Comparison of ENCODE assay signal across 14 mouse cellular contexts in the genomic region with DNA sequence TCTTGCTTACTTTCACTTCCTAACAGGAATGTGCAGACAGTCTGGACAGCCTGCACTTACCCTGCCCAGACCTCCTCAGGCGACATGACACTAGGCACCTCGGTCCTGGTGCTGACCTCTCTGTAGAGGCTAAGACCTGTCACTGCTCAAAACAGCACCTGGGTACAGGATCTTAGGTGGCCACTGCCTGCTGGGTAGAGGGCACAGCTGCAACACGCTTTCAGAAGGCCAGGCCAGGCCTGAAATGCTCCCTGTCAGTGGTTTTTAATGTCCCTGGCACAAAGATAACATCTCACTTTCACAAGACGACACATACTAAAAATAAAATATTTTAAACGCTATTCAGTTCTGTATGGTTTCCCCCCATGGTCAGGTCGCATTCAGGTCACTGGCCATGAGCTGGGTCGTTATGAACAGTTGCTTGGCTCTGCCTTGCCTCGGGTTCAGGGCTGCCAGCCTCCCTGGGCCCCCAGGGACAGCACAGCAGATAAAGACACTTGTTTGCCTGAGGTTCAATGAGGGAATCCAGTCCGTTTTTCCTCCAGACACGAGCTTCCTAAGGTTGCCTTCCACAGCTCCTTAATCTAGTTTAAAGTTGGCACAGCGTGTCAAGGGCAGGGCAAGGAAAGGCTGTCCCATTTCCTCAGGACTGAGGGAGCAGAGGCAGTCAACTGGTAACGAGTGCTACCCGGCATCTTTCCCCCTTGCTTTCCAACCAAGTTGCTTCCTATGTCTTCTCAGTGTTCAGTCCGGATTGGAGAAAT. TPM values are rescaled to one million over a fixed set of nuclear protein-coding genes. Genes with fewer than 3 reads are reported as not detected.
DNase-seq lines count a peak whose midpoint lies in the region; ATAC-seq and TF ChIP-seq lines count a peak whose summit lies in the region.
"Had no signal": no experiment of that assay in that cellular context is flagged by ENCODE, and none has a peak within 500 bp of the region (broad histone marks: within the 10 kb centered on the region; RNA-seq: fewer than 3 reads in every experiment).

No protein-coding gene starts in this region.

- H3K9ac ChIP-seq in intestine, embryonic 15.5 days: no peak overlapping the region
- no peak overlapping the region; the same call in 1 of the 2 replicates for H3K9ac ChIP-seq in intestine, postnatal 0 days (ENCODE audit: low read depth, low read length)
- H3K9ac ChIP-seq in heart, embryonic 15.5 days: peak overlapping the region; percentile 26; the same call in 1 of the 2 replicates
- H3K9ac ChIP-seq: hindbrain, embryonic 14.5 days; lung, embryonic 15.5 days had no signal

- H3K4me1 ChIP-seq in intestine, embryonic 15.5 days (replicated peaks): peaks cover 9% of the 10 kb centered on the region
- H3K4me1 ChIP-seq in intestine, postnatal 0 days (replicated peaks; ENCODE audit: control insufficient read depth, insufficient read depth, low read length): no peaks in the 10 kb centered on the region; the same call in 1 of the 2 replicates
- peaks cover 58% of the 10 kb centered on the region for H3K4me1 ChIP-seq in heart, embryonic 15.5 days (replicated peaks)
- H3K4me1 ChIP-seq: lung, embryonic 15.5 days had no signal

- no peak overlapping the region for H3K4me2 ChIP-seq in intestine, embryonic 15.5 days (replicated peaks)
- H3K4me2 ChIP-seq in intestine, postnatal 0 days (replicated peaks; ENCODE audit: low read depth): no peak overlapping the region
- H3K4me2 ChIP-seq in heart, embryonic 15.5 days: peak overlapping the region; percentile 42
- H3K4me2 ChIP-seq: hindbrain, embryonic 14.5 days; lung, embryonic 15.5 days had no signal

- peak overlapping the region; percentile 10; the same call in 1 of the 2 replicates for H3K27ac ChIP-seq in intestine, embryonic 15.5 days
- no peak overlapping the region; the same call in 1 of the 2 replicates for H3K27ac ChIP-seq in intestine, postnatal 0 days (ENCODE audit: low read depth, low read length)
- peak overlapping the region; percentile 82 for H3K27ac ChIP-seq in heart, embryonic 15.5 days
- H3K27ac ChIP-seq: hindbrain, embryonic 14.5 days; lung, embryonic 15.5 days; midbrain, embryonic 10.5 days had no signal

- no peaks in the 10 kb centered on the region for H3K36me3 ChIP-seq in intestine, embryonic 15.5 days
- H3K36me3 ChIP-seq in intestine, postnatal 0 days (ENCODE audit: control insufficient read depth, insufficient read depth): no peaks in the 10 kb centered on the region; the same call in 1 of the 2 replicates
- H3K36me3 ChIP-seq in heart, embryonic 15.5 days: no peaks in the 10 kb centered on the region
- H3K36me3 ChIP-seq: G1E had no signal

- no peak for ATAC-seq in intestine, embryonic 15.5 days
- ATAC-seq in intestine, postnatal 0 days: no peak
- peak; percentile 37; the same call in 1 of the 2 replicates for ATAC-seq in heart, embryonic 15.5 days (replicated peaks; ENCODE audit: insufficient number of reproducible peaks, insufficient read depth, low FRiP score, low read depth)

- H3K27me3 ChIP-seq in intestine, embryonic 15.5 days (replicated peaks): no peaks in the 10 kb centered on the region
- H3K27me3 ChIP-seq in intestine, postnatal 0 days (replicated peaks; ENCODE audit: control insufficient read depth, insufficient read depth, low read length): no peaks in the 10 kb centered on the region
- H3K27me3 ChIP-seq in heart, embryonic 15.5 days: no peaks in the 10 kb centered on the region
- H3K27me3 ChIP-seq: lung, embryonic 15.5 days had no signal

- peak; percentile 36 for DNase-seq in adrenal gland, postnatal 10 days
- DNase-seq in adrenal gland, postnatal 4 days (ENCODE audit: low spot score in 2 of 2): no peak
- peak; percentile 23 for DNase-seq in 416B (ENCODE audit: low read depth)
- no peak for DNase-seq in cerebellum, adult 18-20 months
- DNase-seq in right cerebral cortex, postnatal 10 days (ENCODE audit: low spot score in 2 of 2): no peak
- DNase-seq: cerebellum, adult 11-12 months; thymus, adult 18-20 months had no signal

- H3K4me3 ChIP-seq in intestine, embryonic 15.5 days (replicated peaks): no peak overlapping the region
- no peak overlapping the region for H3K4me3 ChIP-seq in intestine, postnatal 0 days (ENCODE audit: low read depth, low read length)
- H3K4me3 ChIP-seq in heart, embryonic 15.5 days: no peak overlapping the region
- H3K4me3 ChIP-seq: lung, embryonic 15.5 days; midbrain, embryonic 10.5 days had no signal

- no peak for TF ChIP-seq CTCF in intestine, postnatal 0 days (IDR thresholded peaks at IDR 0.05; ENCODE audit: low read depth)

- H3K9me3 ChIP-seq in intestine, embryonic 15.5 days: no peaks in the 10 kb centered on the region
- no peaks in the 10 kb centered on the region for H3K9me3 ChIP-seq in intestine, postnatal 0 days (ENCODE audit: control insufficient read depth)
- H3K9me3 ChIP-seq in heart, embryonic 15.5 days (replicated peaks): no peaks in the 10 kb centered on the region
- H3K9me3 ChIP-seq: G1E; lung, embryonic 15.5 days; midbrain, embryonic 10.5 days had no signal

- WGBS in intestine, embryonic 15.5 days: 40% methylated on average over 14 of the region's 14 CpGs
- 44% methylated on average over 14 of the region's 14 CpGs for WGBS in intestine, postnatal 0 days
- WGBS in heart, embryonic 15.5 days: 27% methylated on average over 14 of the region's 14 CpGs

RNA-seq across cellular contexts. Expression of a gene that starts 27.6 kb away (rescaled TPM):
- total RNA-seq in adrenal gland, postnatal 10 days (2021): 10 to 100 TPM; 24.4 to 27.6 TPM
- total RNA-seq in adrenal gland, postnatal 4 days (2021): 10 to 100 TPM; 39.6 to 40.2 TPM
- polyA plus RNA-seq in intestine, embryonic 15.5 days (2015; fragmentation: Nextera tagmentation; extraction: Ambion mirVana): 33.8 and 38.6 TPM in 2 replicates
- 16.1 and 18.8 TPM in 2 replicates for polyA plus RNA-seq in intestine, postnatal 0 days (2015; fragmentation: Nextera tagmentation; extraction: Ambion mirVana)
- 46.6 and 48.5 TPM in 2 replicates for polyA plus RNA-seq in heart, embryonic 15.5 days (2015; fragmentation: Nextera tagmentation; extraction: Ambion mirVana)
- polyA plus RNA-seq: G1E had no signal

RNA-seq across cellular contexts. Expression of a gene that starts 30.6 kb away (rescaled TPM):
- total RNA-seq in adrenal gland, postnatal 10 days (2021): 10 to 100 TPM; 18.6 to 45.3 TPM
- 10 to 100 TPM; 17.4 to 17.6 TPM for total RNA-seq in adrenal gland, postnatal 4 days (2021)
- polyA plus RNA-seq in intestine, embryonic 15.5 days (2015; fragmentation: Nextera tagmentation; extraction: Ambion mirVana): 3.9 and 4.6 TPM in 2 replicates
- polyA plus RNA-seq in intestine, postnatal 0 days (2015; fragmentation: Nextera tagmentation; extraction: Ambion mirVana): 0.80 and 1.3 TPM in 2 replicates
- 5.5 and 6.7 TPM in 2 replicates for polyA plus RNA-seq in heart, embryonic 15.5 days (2015; fragmentation: Nextera tagmentation; extraction: Ambion mirVana)
- polyA plus RNA-seq: G1E had no signal

RNA-seq across cellular contexts. Expression of a gene that starts 43.8 kb away (rescaled TPM):
- 1 to 10 TPM; 2.3 to 3.3 TPM for total RNA-seq in adrenal gland, postnatal 10 days (2021)
- 1 to 10 TPM in 1 of 2 experiments, under 1 TPM in 1; 0.87 to 1.2 TPM for total RNA-seq in adrenal gland, postnatal 4 days (2021)
- polyA plus RNA-seq in intestine, embryonic 15.5 days (2015; fragmentation: Nextera tagmentation; extraction: Ambion mirVana): 0.55 TPM in 1 of 2 replicates, not detected in the other
- polyA plus RNA-seq in intestine, postnatal 0 days (2015; fragmentation: Nextera tagmentation; extraction: Ambion mirVana): 0.22 and 0.52 TPM in 2 replicates
- polyA plus RNA-seq in heart, embryonic 15.5 days (2015; fragmentation: Nextera tagmentation; extraction: Ambion mirVana): 3.3 and 4.3 TPM in 2 replicates
- total RNA-seq: G1E had no signal
- polyA plus RNA-seq: G1E; midbrain, embryonic 10.5 days had no signal

Comparison
In these comparisons a context has a peak if more than half of its experiments do, and no peak if none do; other contexts are left out.
1. DNase-seq: peak in adrenal gland, postnatal 10 days (single experiment) and 416B (single experiment); none in adrenal gland, postnatal 4 days (0 of 2), cerebellum, adult 18-20 months (0 of 2) and right cerebral cortex, postnatal 10 days (0 of 2).